Mouse (Mus musculus) G1E (cell line): ENCODE measurements at regions not wholly inside any gene's neighbourhood (a gene's known extent, or its start where the extent isn't known, plus 50 kb on each side); places are given as distances from the start of the nearest gene placed in this dataset.

ENCODE experiments used
- CTCF ChIP-seq: IDR thresholded peaks from 2 replicates; pipeline ENCODE4 v1.5.1; 2012; ENCODE audit warnings: low read depth, low read length, inconsistent platforms, mixed read lengths
- GATA1 ChIP-seq: IDR thresholded peaks from 2 replicates; pipeline ENCODE4 v1.6.1; 2012; ENCODE audit warnings: borderline replicate concordance, low read length, inconsistent platforms, mixed read lengths
- POLR2AphosphoS5 ChIP-seq: IDR thresholded peaks from 2 replicates; pipeline ENCODE4 v1.6.1; 2012; ENCODE audit warnings: low read depth, low read length, inconsistent platforms; ENCODE audit not compliant: insufficient replicate concordance

DNA sequence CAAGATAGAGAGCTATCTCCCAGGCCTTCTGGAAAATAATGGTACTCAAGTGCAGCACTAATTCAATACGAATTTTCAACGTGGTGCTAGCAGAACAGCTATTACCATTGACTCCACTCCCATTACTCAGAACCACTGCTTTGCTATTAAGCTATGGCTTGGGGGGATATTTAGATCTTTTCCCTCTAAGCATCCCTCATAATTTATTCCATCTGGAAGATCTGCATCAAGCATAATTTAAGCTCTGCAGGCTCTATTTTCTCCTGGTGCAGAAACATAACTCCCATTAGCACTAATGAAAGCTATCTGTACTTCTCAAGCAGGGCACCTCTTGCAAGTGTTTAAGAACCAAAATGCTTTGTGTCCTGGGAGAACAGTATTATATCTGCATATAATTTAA is 247.0 kb downstream of the S1pr1 start:
- TF ChIP-seq GATA1, result no peak
- no peak for TF ChIP-seq CTCF
- no peak for TF ChIP-seq POLR2AphosphoS5
